Mouse (Mus musculus) megakaryocyte progenitor cell, adult 5-6 weeks (primary cell): ENCODE results near the gene Golgb1. TPM values are rescaled to one million over a fixed set of nuclear protein-coding genes. Genes with fewer than 3 reads are reported as not detected.

ENCODE experiments used
- ATAC-seq: replicated peaks from 2 replicates; pipeline ENCODE4 v1.8.0; 2016; ENCODE audit warnings: mild to moderate bottlenecking, moderate TSS enrichment, inconsistent platforms; ENCODE audit not compliant: poor library complexity
- total RNA-seq, 2 experiments: library from RNA; stranded (forward) in 1 of 2; stranded (reverse) in 1 of 2; fragments of 157-497, 149-512 nt in 1 of 2; fragments of 200-1000 nt in 1 of 2; gene quantifications; 2 replicates each; pipeline versions ENCODE4 v1.2.3 to v1.2.4; 2015 to 2017

Golgb1 gene
- total RNA-seq, 2 experiments from 2014 or later, result 18.5 to 30.7 TPM

- peak; percentile 92 for ATAC-seq
Observed at GRCm38 (mm10) chr16:36941137-36941727, 66.3 kb downstream of the Golgb1 start.

GRCm38 (mm10) chr16:36941895-36942294 is 67.0 kb downstream of the Golgb1 start:
- no peak for ATAC-seq

DNA sequence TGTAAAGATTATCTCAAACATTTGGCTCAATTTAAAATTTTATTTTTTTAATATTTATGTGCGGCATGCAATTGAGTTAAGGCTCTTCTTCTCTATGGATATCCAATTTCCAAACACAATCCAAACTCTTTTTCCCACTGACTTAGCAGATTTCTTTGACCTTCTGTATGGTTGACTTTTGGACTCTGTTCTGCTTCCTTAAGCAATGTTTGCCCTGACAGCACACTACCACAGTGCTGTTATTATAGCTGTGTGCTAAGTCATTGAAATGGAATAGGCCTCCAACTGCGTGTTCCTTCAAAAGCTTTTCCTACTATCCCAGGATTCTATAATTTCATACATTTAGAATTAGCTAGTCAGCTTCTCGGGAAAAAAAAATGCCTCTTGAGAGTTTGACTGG is 68.7 kb downstream of the Golgb1 start:
- no peak for ATAC-seq

- no peak for ATAC-seq
Observed at GRCm38 (mm10) chr16:36944895-36945424, 70.0 kb downstream of the Golgb1 start.

- ATAC-seq, result no peak
Observed at GRCm38 (mm10) chr16:36946459-36947159, 71.7 kb downstream of the Golgb1 start.

DNA sequence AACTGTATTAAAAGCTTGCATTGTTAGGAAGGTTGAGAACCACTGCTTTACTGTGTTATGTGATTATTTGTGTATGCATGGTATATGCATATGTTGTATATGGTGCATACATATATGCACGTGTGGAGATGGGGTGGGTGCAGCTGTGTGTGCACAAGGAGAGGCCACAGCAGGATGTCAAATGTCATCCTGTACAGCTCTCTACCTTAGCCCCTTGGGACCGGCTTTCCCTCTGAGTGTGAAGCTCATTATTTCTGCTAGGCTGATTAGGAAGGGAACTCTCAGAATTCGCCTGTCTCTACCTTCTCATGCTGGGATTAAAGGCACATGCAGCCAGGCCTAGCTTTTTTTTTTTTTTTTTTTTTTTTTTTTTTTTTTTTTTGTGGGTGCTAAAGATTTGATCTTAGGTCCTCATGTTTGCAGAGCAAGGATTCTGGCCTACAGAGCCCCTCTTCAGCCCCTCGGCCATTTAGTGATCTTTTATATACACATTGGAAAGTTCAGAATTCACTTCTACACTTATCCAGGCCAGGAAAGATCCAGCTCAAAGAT is 72.8 kb downstream of the Golgb1 start:
- ATAC-seq, result no peak

DNA sequence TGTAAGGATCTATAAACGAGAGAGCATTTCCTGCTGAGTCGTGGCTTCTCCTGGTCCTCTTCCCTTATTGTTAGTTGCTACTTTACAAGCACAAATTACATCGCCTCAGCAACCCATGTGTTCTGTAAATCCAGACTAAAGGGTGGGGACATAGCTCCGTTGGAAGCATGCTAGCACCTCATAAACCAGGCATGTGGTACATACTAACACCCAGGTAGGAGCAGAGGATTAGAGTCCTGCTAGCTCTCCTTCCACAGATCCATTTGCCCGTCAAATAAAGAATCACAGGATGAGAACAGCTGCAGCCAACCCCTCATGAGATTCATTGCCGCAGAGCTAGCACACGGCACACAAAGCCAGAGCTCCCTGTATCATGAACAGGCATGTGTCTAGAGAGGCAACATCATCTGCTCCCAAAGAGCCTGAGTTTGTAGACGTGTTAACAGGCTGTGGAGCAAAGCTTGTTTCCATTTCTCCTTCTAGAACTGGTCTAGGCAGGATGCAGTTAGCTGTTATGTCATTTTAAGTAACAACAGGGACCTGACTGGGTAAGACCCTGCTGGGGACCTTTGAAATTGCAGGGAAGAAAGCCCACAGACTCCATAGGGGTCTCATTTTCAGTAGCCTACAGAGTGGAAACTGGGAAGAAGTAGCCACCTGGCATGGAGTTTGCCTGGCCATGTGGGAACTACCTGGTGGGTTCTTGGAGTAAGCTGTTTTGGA is 74.8 kb downstream of the Golgb1 start:
- no peak for ATAC-seq

DNA sequence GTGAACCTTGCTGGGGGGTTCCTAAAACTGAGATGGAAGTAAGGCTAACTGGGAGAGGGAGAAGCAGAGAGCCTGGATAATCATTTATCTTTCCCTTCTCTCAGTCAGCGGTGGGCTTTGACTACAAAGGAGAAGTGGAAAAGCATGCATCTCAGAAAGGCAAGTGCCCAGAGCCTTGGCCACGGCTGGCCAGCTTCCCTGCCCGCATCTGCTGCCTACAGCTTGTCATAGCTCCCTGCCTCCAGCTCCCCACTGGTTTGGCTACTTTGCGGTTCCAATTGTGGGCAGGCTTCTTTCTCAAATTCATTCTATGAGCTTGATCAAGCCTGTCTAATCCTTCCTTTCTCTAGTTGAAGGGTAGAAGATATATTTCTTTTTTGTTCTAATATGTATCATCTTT is 76.1 kb downstream of the Golgb1 start:
- no peak for ATAC-seq

DNA sequence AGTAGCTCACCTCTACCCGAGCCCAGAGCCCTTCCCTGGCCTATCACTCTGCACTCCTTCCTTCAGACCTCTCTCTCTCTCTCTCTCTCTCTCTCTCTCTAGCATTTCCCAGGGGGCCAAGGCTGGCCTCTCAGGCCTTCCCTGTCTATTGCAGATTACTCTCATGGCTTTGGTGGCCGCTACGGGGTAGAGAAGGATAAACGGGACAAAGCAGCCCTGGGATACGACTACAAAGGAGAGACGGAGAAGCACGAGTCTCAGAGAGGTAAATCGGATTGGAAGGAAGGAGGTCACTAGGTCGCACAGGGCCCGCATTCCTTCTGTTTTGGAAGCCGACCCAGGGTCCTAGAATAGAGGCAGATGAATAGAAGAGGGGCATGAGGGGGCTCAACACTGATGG is 80.2 kb downstream of the Golgb1 start:
- ATAC-seq, result no peak

- no peak for ATAC-seq
Observed at GRCm38 (mm10) chr16:36963415-36963814, 88.5 kb downstream of the Golgb1 start.

- ATAC-seq, result no peak
Observed at GRCm38 (mm10) chr16:36979127-36979526, 104.2 kb downstream of the Golgb1 start.

Other genes starting within 250 kb of the Golgb1 start
- gene Cd86, start 209.1 kb upstream of the Golgb1 start, total RNA-seq (2015), result 2.6 and 3.2 TPM in 2 replicates
- 0.91 and 1.5 TPM in 2 replicates for gene Cd86, start 209.1 kb upstream of the Golgb1 start, total RNA-seq (2017)
- 0.15 TPM in 1 of 2 replicates, not detected in the other for gene Ildr1, start 181.2 kb upstream of the Golgb1 start, total RNA-seq (2015)
- gene Ildr1, start 181.2 kb upstream of the Golgb1 start, total RNA-seq (2017), result 0.10 TPM in 1 of 2 replicates, not detected in the other
- gene Slc15a2, start 90.2 kb upstream of the Golgb1 start, total RNA-seq (2015), result 5.3 and 7.5 TPM in 2 replicates
- gene Slc15a2, start 90.2 kb upstream of the Golgb1 start, total RNA-seq (2017), result 8.0 and 10.3 TPM in 2 replicates
- 12.7 and 18.7 TPM in 2 replicates for gene Iqcb1, start 46.8 kb upstream of the Golgb1 start, total RNA-seq (2015)
- 11.1 and 11.7 TPM in 2 replicates for gene Iqcb1, start 46.8 kb upstream of the Golgb1 start, total RNA-seq (2017)
- gene Eaf2, start 137 bp upstream of the Golgb1 start, total RNA-seq (2015), result 0.42 and 1.4 TPM in 2 replicates
- gene Eaf2, start 137 bp upstream of the Golgb1 start, total RNA-seq (2017), result 1.1 TPM in 1 of 2 replicates, not detected in the other
- gene Hcls1, start 59.8 kb downstream of the Golgb1 start, total RNA-seq (2015), result 17.2 and 21.3 TPM in 2 replicates
- gene Hcls1, start 59.8 kb downstream of the Golgb1 start, total RNA-seq (2017), result 134 and 150 TPM in 2 replicates
- 0.12 and 0.67 TPM in 2 replicates for gene Fbxo40, start 115.3 kb downstream of the Golgb1 start, total RNA-seq (2015)
- gene Fbxo40, start 115.3 kb downstream of the Golgb1 start, total RNA-seq (2017), result 0.64 and 2.0 TPM in 2 replicates
- gene Polq, start 136.6 kb downstream of the Golgb1 start, total RNA-seq (2015), result 24.7 and 28.1 TPM in 2 replicates
- gene Polq, start 136.6 kb downstream of the Golgb1 start, total RNA-seq (2017), result 20.7 and 28.6 TPM in 2 replicates